Mouse (Mus musculus): ENCODE results near the gene Snrnp25.
A peak's percentile ranks its signal among the peaks of the same experiment; 100 is the strongest.

The Snrnp25 gene

GRCm38 (mm10) chr11:32201922-32202685 lies 3.1 kb upstream of the Snrnp25 start:
- peak; percentile 27 for DNase-seq (ENCODE audit: low read depth, low spot score)
- no peaks in the 10 kb centered on the region for H3K27me3 ChIP-seq (ENCODE audit: control insufficient read depth, insufficient read depth, low read length, poor library complexity, severe bottlenecking)
- no peaks in the 10 kb centered on the region for H3K36me3 ChIP-seq (ENCODE audit: control insufficient read depth, insufficient read depth, low read length, poor library complexity, severe bottlenecking)

GRCm38 (mm10) chr11:32210623-32211022 lies 5.4 kb downstream of the Snrnp25 start:
- no peak for DNase-seq (ENCODE audit: low read depth, low spot score)
- no peaks in the 10 kb centered on the region for H3K27me3 ChIP-seq (ENCODE audit: control insufficient read depth, insufficient read depth, low read length, poor library complexity, severe bottlenecking)
- peaks cover 2% of the 10 kb centered on the region; the same call in 1 of the 2 replicates for H3K36me3 ChIP-seq (ENCODE audit: control insufficient read depth, insufficient read depth, low read length, poor library complexity, severe bottlenecking)

GRCm38 (mm10) chr11:32215372-32216162 lies 10.4 kb downstream of the Snrnp25 start:
- Histone ChIP-seq H3K36me3 (ENCODE audit: control insufficient read depth, insufficient read depth, low read length, poor library complexity, severe bottlenecking) (no peaks in the 10 kb centered on the region), H3K27me3 (ENCODE audit: control insufficient read depth, insufficient read depth, low read length, poor library complexity, severe bottlenecking) (no peaks in the 10 kb centered on the region)
- no peak for DNase-seq (ENCODE audit: low read depth, low spot score)

GRCm38 (mm10) chr11:32216851-32217250 lies 11.6 kb downstream of the Snrnp25 start:
- Histone ChIP-seq H3K27me3 (ENCODE audit: control insufficient read depth, insufficient read depth, low read length, poor library complexity, severe bottlenecking) (no peaks in the 10 kb centered on the region), H3K36me3 (ENCODE audit: control insufficient read depth, insufficient read depth, low read length, poor library complexity, severe bottlenecking) (no peaks in the 10 kb centered on the region)
- peak; percentile 90 for DNase-seq (ENCODE audit: low read depth, low spot score)

GRCm38 (mm10) chr11:32218501-32219050 lies 13.4 kb downstream of the Snrnp25 start:
- H3K27me3 ChIP-seq (ENCODE audit: control insufficient read depth, insufficient read depth, low read length, poor library complexity, severe bottlenecking), result no peaks in the 10 kb centered on the region
- no peak for DNase-seq (ENCODE audit: low read depth, low spot score)

GRCm38 (mm10) chr11:32219287-32219686 lies 14.1 kb downstream of the Snrnp25 start:
- no peaks in the 10 kb centered on the region for H3K36me3 ChIP-seq (ENCODE audit: control insufficient read depth, insufficient read depth, low read length, poor library complexity, severe bottlenecking)
- no peaks in the 10 kb centered on the region for H3K27me3 ChIP-seq (ENCODE audit: control insufficient read depth, insufficient read depth, low read length, poor library complexity, severe bottlenecking)
- no peak for DNase-seq (ENCODE audit: low read depth, low spot score)

More at GRCm38 (mm10) chr11:32218501-32219050, 13.4 kb downstream of the Snrnp25 start:
- no peaks in the 10 kb centered on the region for H3K36me3 ChIP-seq (ENCODE audit: control insufficient read depth, insufficient read depth, low read length, poor library complexity, severe bottlenecking)

- Histone ChIP-seq H3K27me3 (ENCODE audit: control insufficient read depth, insufficient read depth, low read length, poor library complexity, severe bottlenecking) (no peaks in the 10 kb centered on the region), H3K36me3 (ENCODE audit: control insufficient read depth, insufficient read depth, low read length, poor library complexity, severe bottlenecking) (no peaks in the 10 kb centered on the region)
- DNase-seq (ENCODE audit: low read depth, low spot score), result no peak
Observed at GRCm38 (mm10) chr11:32220607-32221224, 15.5 kb downstream of the Snrnp25 start.

- no peaks in the 10 kb centered on the region for H3K27me3 ChIP-seq (ENCODE audit: control insufficient read depth, insufficient read depth, low read length, poor library complexity, severe bottlenecking)
- H3K36me3 ChIP-seq (ENCODE audit: control insufficient read depth, insufficient read depth, low read length, poor library complexity, severe bottlenecking), result no peaks in the 10 kb centered on the region
- peak; percentile 46 for DNase-seq (ENCODE audit: low read depth, low spot score)
Observed at GRCm38 (mm10) chr11:32221225-32221950, 16.2 kb downstream of the Snrnp25 start.

- no peaks in the 10 kb centered on the region for H3K27me3 ChIP-seq (ENCODE audit: control insufficient read depth, insufficient read depth, low read length, poor library complexity, severe bottlenecking)
- H3K36me3 ChIP-seq (ENCODE audit: control insufficient read depth, insufficient read depth, low read length, poor library complexity, severe bottlenecking), result no peaks in the 10 kb centered on the region
- no peak for DNase-seq (ENCODE audit: low read depth, low spot score)
Observed at GRCm38 (mm10) chr11:32221951-32222409, 16.8 kb downstream of the Snrnp25 start, which contains the start of gene Rhbdf1. TSS of gene Rhbdf1 (minus strand) at chr11:32222300.

- H3K27me3 ChIP-seq (ENCODE audit: control insufficient read depth, insufficient read depth, low read length, poor library complexity, severe bottlenecking), result no peaks in the 10 kb centered on the region
- H3K36me3 ChIP-seq (ENCODE audit: control insufficient read depth, insufficient read depth, low read length, poor library complexity, severe bottlenecking), result no peaks in the 10 kb centered on the region
- DNase-seq (ENCODE audit: low read depth, low spot score), result peak; percentile 73
Observed at GRCm38 (mm10) chr11:32222570-32223194, 17.5 kb downstream of the Snrnp25 start.

GRCm38 (mm10) chr11:32223297-32223967 lies 18.2 kb downstream of the Snrnp25 start:
- no peak for DNase-seq (ENCODE audit: low read depth, low spot score)
- H3K36me3 ChIP-seq (ENCODE audit: control insufficient read depth, insufficient read depth, low read length, poor library complexity, severe bottlenecking), result no peaks in the 10 kb centered on the region
- H3K27me3 ChIP-seq (ENCODE audit: control insufficient read depth, insufficient read depth, low read length, poor library complexity, severe bottlenecking), result no peaks in the 10 kb centered on the region

GRCm38 (mm10) chr11:32224468-32225139 lies 19.4 kb downstream of the Snrnp25 start:
- no peaks in the 10 kb centered on the region for H3K27me3 ChIP-seq (ENCODE audit: control insufficient read depth, insufficient read depth, low read length, poor library complexity, severe bottlenecking)
- no peaks in the 10 kb centered on the region for H3K36me3 ChIP-seq (ENCODE audit: control insufficient read depth, insufficient read depth, low read length, poor library complexity, severe bottlenecking)
- no peak for DNase-seq (ENCODE audit: low read depth, low spot score)
